Mouse (Mus musculus): ENCODE data around the gene AW011738.

Gene AW011738

DNA sequence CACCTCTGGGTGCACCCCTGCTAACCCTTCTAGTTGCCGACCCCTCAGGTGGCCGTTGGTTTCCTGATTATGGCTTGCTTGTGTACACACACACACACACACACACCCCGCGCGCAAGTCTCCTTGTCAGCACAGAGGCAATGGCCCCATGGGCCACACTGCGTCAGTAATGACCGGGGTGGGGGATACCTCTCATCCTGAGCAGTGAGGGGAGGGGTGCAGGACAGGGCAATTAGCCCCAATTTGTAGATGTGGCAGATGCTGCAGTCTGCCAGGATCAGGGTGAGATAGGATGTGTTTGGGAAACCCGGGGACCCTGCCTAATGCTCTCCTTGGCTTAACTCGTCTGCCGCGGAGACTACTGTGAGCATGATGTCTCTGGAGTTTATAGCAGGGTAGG is 46.5 kb downstream of the AW011738 start:
- no peak for DNase-seq (ENCODE audit: low spot score)

DNA sequence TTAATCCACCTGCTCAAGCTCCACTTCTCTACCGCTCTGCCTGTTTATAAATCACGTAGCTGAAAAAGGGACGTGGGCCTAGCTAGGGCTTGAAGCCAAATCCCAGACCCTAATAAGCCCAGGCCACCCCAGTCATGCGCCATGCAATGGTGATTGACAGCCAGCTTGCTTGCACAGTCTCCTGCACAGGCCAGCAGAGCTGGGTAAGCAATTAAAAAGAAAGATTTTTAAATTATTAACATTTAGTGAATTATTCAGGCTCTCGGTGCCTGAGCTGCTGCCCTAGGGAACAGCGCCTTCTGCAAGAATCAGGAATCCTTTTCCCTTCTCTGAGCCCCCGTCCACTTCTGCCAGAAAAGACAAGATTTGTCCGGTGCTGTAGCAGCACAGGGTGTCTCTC is 48.0 kb downstream of the AW011738 start:
- no peak for DNase-seq (ENCODE audit: low spot score)

DNA sequence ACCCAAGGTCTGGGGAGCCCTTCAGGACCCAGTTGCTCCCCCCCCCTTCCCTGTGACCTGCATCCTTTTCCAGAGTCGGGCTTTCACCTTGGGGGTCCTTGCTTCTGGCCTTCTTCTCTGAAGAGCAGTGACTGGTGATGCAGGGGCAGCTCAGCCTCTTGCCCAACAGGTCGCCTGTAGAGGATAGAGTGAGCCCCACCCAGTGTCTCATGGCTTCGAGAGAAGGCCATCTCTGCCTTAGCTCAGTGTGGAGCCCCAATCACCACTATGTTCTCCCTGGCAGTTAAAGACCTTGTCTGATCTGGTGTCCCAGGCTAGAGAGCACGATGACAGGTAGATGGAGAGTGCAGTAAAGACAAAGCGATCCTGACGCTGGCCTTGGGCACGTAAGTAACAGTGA is 49.0 kb downstream of the AW011738 start:
- no peak for DNase-seq (ENCODE audit: low spot score)

DNA sequence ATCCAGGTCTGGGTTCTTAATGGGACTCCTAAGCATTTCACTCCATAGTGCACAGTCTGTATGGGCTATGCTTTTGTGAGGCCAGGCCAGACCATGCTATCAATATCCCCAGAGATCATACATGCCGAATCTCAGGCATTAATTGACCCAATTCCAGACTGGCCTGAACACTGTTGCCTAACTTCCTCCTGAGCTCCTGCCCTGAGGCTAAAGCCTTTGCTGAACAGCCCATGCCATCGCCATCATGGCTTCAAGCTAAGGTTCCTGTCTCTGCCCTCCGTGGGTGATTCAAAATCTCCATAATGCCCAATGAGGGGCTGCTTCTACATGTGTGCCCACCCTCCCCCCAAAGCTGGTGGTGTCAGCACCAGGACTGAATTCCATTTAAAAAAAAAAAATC is 49.5 kb downstream of the AW011738 start:
- no peak for DNase-seq (ENCODE audit: low spot score)

DNA sequence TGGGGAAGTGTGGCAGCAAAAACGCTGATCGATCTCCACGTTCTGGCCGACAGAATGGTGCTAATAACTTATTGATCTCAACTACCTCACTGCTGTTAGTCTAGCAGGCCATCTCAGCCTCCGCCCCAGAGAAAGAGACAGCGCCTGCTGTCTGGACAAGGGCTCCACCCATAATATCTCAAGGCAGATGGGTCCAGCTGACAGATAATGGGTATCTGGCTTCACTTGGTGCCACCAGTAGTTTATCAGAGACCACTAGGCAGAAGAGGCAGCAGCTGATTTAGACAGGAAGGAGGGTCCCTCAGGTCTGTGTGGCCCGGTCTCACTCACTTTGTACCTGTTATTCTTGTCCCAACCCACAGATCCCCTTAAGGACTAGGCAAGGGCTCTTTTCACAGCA is 49.9 kb downstream of the AW011738 start:
- DNase-seq (ENCODE audit: low spot score): no peak

DNA sequence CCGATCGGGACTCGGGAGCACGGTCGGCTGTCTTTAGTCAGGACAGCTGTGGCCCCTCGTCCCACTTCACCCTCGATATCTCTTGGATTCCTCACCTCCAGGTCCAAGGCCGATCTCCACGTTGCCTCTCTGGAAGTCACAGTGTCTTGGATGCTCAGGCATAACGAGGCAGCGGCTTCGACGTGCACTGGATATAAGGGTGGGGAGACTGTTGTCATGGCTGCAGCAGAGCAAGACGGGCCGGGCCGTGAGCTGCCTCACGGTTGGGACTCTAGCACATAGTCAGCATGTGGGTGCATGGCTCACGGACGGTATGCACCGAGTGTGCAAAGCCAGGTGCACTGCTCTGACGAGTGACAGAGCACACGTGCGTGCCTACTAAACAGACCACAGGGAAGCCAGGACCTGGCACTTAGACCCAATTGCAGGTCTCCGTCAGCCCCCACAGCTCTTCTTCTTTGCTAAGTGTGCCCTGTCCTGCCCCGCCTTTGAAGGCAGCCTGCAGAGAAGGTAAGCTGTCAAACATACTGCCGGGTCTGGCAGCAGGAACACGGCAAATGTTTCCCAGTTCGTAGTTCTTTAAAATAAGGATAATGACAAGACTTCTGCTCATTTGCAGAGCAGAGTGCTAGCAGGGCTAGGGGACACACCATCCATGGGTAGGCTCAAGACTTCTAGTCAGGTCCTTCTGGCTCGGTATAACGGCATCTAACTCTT is 51.4 kb downstream of the AW011738 start:
- DNase-seq (ENCODE audit: low spot score): peak; percentile 23
